Mouse (Mus musculus) ES-E14 (cell line): ENCODE measurements at regions not wholly inside any gene's neighbourhood (a gene's known extent, or its start where the extent isn't known, plus 50 kb on each side); places are given as distances from the start of the nearest gene placed in this dataset.

Experiments used
- DNase-seq: peaks from one replicate; pipeline ENCODE4 v3.0.0-alpha.2; 2013; ENCODE audit warnings: low read depth, low spot score
- H3K27ac ChIP-seq: 2 replicates; pipeline ENCODE4 v1.5.1; 2012; ENCODE audit warnings: low read depth, mild to moderate bottlenecking, low read length, moderate library complexity, mixed read lengths; ENCODE audit not compliant: poor library complexity, insufficient read depth, severe bottlenecking
- H3K36me3 ChIP-seq: 2 replicates; pipeline ENCODE4 v1.6.1; 2012; ENCODE audit warnings: mild to moderate bottlenecking, low read length, moderate library complexity, mixed read lengths; ENCODE audit not compliant: control insufficient read depth, poor library complexity, insufficient read depth, severe bottlenecking
- H3K4me1 ChIP-seq, 2 experiments: fragments of 150-350 bp in 1 of 2; sonication (generic) in 1 of 2; 2 replicates each; pipeline ENCODE4 v1.6.1; 2012; ENCODE audit warnings: low read length in 2 of 2, mild to moderate bottlenecking in 1 of 2, mixed read lengths in 1 of 2; ENCODE audit not compliant: control insufficient read depth in 2 of 2, insufficient read depth in 2 of 2, poor library complexity in 1 of 2
- H3K4me3 ChIP-seq, 2 experiments: fragments of 150-350 bp in 1 of 2; sonication (generic) in 1 of 2; 2 replicates each; pipeline ENCODE4 v1.5.1; 2012; ENCODE audit warnings: low read length in 2 of 2, low read depth in 1 of 2, mild to moderate bottlenecking in 1 of 2, mixed read lengths in 1 of 2; ENCODE audit not compliant: insufficient read depth in 1 of 2, poor library complexity in 1 of 2, severe bottlenecking in 1 of 2
- H3K9ac ChIP-seq: 2 replicates; pipeline ENCODE4 v1.6.1; 2012; ENCODE audit warnings: low read depth, mild to moderate bottlenecking, low read length, mixed read lengths; ENCODE audit not compliant: poor library complexity, insufficient read depth, severe bottlenecking
- H3K9me3 ChIP-seq: fragments of 150-350 bp; sonication (generic); 2 replicates; pipeline ENCODE4 v1.6.1; 2012; ENCODE audit warnings: low read depth, mild to moderate bottlenecking, low read length; ENCODE audit not compliant: control insufficient read depth, insufficient read depth
- CHD2 ChIP-seq: IDR thresholded peaks from 2 replicates; pipeline ENCODE4 v1.6.1; 2014; ENCODE audit warnings: mild to moderate bottlenecking, low read depth, low read length, inconsistent platforms
- HCFC1 ChIP-seq: IDR thresholded peaks from 2 replicates; pipeline ENCODE4 v1.6.1; 2012; ENCODE audit warnings: low read length, inconsistent platforms, borderline replicate concordance; ENCODE audit not compliant: insufficient read depth
- MAFK ChIP-seq: IDR thresholded peaks from 2 replicates; pipeline ENCODE4 v1.6.1; 2014; ENCODE audit warnings: mild to moderate bottlenecking, low read depth, low read length, inconsistent platforms; ENCODE audit not compliant: insufficient read depth
- ZC3H11A ChIP-seq: IDR thresholded peaks from 2 replicates; pipeline ENCODE4 v1.6.1; 2012; ENCODE audit warnings: low read depth, mild to moderate bottlenecking, inconsistent platforms, low read length, borderline replicate concordance
- ZNF384 ChIP-seq: IDR thresholded peaks from 2 replicates; pipeline ENCODE4 v1.6.1; 2012; ENCODE audit warnings: low read depth, low read length, inconsistent platforms
- in situ Hi-C, 2 experiments: fragments of 600-800 bp; cut with MboI; formaldehyde crosslinking; loops; one replicate each; pipeline ENCODE4 v1.15.1; 2025; ENCODE audit warnings: low sequenced_read_pairs in 2 of 2, inconsistent platforms in 1 of 2; ENCODE audit not compliant: unreplicated experiment in 2 of 2

- Histone ChIP-seq H3K36me3 (no peaks in the 10 kb centered on the region), H3K9ac (no peak overlapping the region), H3K9me3 (no peaks in the 10 kb centered on the region), H3K27ac (no peak overlapping the region), H3K4me3 (no peak overlapping the region), H3K4me1 (no peaks in the 10 kb centered on the region)
- no peak for TF ChIP-seq ZC3H11A
- no peak for TF ChIP-seq MAFK
- TF ChIP-seq ZNF384, result no peak
- no peak for TF ChIP-seq CHD2
- no peak for TF ChIP-seq HCFC1
- no peak for DNase-seq
- in situ Hi-C loops, result no loop called here
These were observed 896.2 kb upstream of the Mms22l start for GRCm38 (mm10) chr4:23600070-23600469.

DNA sequence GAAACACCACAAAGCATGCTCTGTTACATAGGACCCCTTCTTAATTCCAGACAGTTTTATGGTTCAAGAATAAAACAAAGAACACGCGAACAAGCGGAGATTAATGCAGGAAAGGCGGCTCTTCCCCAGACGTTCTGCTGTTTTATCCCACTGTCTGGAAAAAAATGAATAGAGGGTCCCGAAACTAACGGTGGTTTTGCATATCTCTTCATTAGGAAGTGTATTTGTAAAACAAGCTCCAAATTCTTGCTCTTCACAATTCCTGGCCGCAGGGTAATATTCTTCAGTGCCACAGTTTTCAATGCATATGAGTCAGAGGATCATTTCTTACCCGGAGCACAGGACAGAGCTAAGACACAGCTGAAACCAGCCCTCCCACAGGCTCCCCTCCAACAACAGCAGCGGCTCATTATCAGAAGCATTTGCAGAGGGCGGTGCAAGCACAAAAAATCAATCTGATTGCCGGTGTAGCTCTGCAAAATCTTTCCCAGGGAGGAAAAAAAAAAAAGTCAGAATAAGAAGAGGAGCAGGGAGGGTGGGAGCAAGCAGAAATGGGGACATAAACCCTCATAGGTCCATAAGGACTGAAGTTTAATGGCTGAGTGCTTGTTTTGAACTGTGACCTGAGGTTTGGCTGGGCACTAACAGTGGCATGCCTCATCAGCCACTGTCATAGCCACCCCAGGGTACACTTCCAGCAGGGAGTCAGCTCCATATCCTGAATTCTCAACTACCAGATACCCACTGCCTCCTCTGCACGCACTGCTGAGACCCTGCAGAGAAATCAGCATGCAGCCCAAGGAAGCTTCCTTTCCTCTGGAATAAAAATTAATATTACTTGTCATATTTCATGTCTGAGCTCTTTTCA, 894.6 kb upstream of the Mms22l start:
- H3K4me3 ChIP-seq, result no peak overlapping the region
- no peaks in the 10 kb centered on the region for H3K4me1 ChIP-seq
- TF ChIP-seq HCFC1, result no peak
- no peak for TF ChIP-seq ZNF384
- no peak for TF ChIP-seq MAFK
- in situ Hi-C loops, result no loop called here
- no peak for DNase-seq
- H3K27ac ChIP-seq, result no peak overlapping the region
- H3K9me3 ChIP-seq, result no peaks in the 10 kb centered on the region
- no peaks in the 10 kb centered on the region for H3K36me3 ChIP-seq
- H3K9ac ChIP-seq, result no peak overlapping the region

DNA sequence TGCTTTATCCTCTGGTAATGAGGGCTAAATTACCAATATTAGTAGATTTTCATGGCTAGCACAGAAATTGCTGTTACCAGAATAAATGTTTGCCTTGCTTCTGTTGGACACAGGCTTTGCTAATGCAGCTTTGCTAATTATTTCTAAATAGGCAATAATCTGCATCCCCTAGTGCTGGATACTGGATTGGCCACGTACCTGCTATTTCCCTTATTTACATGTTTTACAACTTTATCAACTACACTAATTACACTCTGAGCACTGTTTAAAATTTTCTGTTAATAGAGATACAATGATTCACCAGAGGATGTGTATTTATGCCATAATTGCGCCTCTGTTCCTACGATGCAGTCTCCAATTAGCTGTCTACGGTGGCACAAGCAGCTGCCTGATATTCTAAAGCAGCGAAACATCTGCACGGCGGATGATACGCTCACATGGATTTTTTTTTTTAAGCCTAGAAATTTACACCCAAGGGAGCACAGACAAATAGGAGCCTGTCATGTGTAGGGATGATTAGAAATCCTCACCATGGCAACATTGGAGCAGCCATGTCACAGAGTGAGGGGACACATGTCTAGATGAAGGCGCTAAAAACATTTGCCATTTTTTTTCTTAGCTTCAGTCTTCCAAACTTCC, 893.8 kb upstream of the Mms22l start:
- Histone ChIP-seq H3K4me3 (no peak overlapping the region), H3K27ac (no peak overlapping the region), H3K9ac (no peak overlapping the region), H3K36me3 (no peaks in the 10 kb centered on the region), H3K9me3 (no peaks in the 10 kb centered on the region), H3K4me1 (no peaks in the 10 kb centered on the region)
- no peak for DNase-seq
- in situ Hi-C loops, result no loop called here
- no peak for TF ChIP-seq CHD2
- no peak for TF ChIP-seq ZNF384
- no peak for TF ChIP-seq HCFC1
- no peak for TF ChIP-seq MAFK
- no peak for TF ChIP-seq ZC3H11A

GRCm38 (mm10) chr4:23607348-23607747, 888.9 kb upstream of the Mms22l start:
- Histone ChIP-seq H3K9ac (no peak overlapping the region), H3K9me3 (no peaks in the 10 kb centered on the region), H3K4me3 (no peak overlapping the region), H3K27ac (no peak overlapping the region), H3K4me1 (no peaks in the 10 kb centered on the region), H3K36me3 (no peaks in the 10 kb centered on the region)
- DNase-seq, result no peak
- no peak for TF ChIP-seq ZNF384
- no peak for TF ChIP-seq HCFC1
- in situ Hi-C loops, result no loop called here
